In the genomic region with DNA sequence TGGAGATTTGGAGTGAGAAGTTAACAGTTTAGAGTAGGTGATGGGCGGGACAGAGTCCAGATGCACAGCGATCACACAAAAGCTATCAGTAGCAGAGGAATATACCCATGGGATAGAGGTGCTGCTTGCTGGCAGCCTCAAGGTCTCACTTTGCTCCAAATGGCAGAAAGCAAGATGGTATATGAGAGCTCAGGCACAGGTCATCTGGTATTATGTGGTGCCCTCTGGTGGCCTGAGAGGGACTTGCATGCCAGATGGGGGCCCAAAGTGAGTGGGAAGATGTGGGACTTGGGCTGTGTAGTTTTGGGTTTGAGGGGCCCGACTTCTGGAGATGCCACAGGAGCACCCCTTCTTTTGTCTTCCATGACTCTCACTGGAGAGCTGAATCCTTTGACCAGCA, we compare ENCODE assay signal across 9 mouse cellular contexts.
DNase-seq lines count a peak whose midpoint lies in the region; ATAC-seq and TF ChIP-seq lines count a peak whose summit lies in the region.
"Had no signal": no experiment of that assay in that cellular context is flagged by ENCODE, and none has a peak within 500 bp of the region (broad histone marks: within the 10 kb centered on the region; RNA-seq: fewer than 3 reads in every experiment).

No protein-coding gene starts in this region.

- peak; percentile 71 for DNase-seq in midbrain, embryonic 10.5 days (ENCODE audit: low spot score)
- peak; percentile 68 for DNase-seq in brain, embryonic 14.5 days (ENCODE audit: low read depth)
- peak; percentile 72 for DNase-seq in hindbrain, embryonic 14.5 days (ENCODE audit: low spot score)
- peak; percentile 37 to 54 for DNase-seq in left cerebral cortex, postnatal 25 days (ENCODE audit: low spot score in 2 of 2)
- DNase-seq in thymus, adult 2 months = peak; percentile 78

- no peaks in the 10 kb centered on the region for H3K9me3 ChIP-seq in midbrain, embryonic 10.5 days (replicated peaks)
- H3K9me3 ChIP-seq in midbrain, embryonic 15.5 days = no peaks in the 10 kb centered on the region
- no peaks in the 10 kb centered on the region for H3K9me3 ChIP-seq in forebrain, embryonic 12.5 days
- H3K9me3 ChIP-seq in hindbrain, embryonic 14.5 days (ENCODE audit: control insufficient read depth, low read length) = no peaks in the 10 kb centered on the region
- H3K9me3 ChIP-seq: embryonic facial prominence, embryonic 13.5 days had no signal

- no peak for TF ChIP-seq POLR2A in brain, embryonic 14.5 days (IDR thresholded peaks at IDR 0.05; ENCODE audit: borderline replicate concordance, extremely low read depth, insufficient read depth, insufficient read length, poor library complexity, severe bottlenecking)
- TF ChIP-seq POLR2A in thymus, adult 2 months (IDR thresholded peaks at IDR 0.05; ENCODE audit: control insufficient read depth, extremely low read depth, insufficient read depth, low read length, poor library complexity) = no peak

- no peaks in the 10 kb centered on the region for H3K4me1 ChIP-seq in midbrain, embryonic 10.5 days
- no peaks in the 10 kb centered on the region for H3K4me1 ChIP-seq in midbrain, embryonic 15.5 days
- H3K4me1 ChIP-seq in forebrain, embryonic 12.5 days = no peaks in the 10 kb centered on the region
- no peaks in the 10 kb centered on the region for H3K4me1 ChIP-seq in hindbrain, embryonic 14.5 days (replicated peaks; ENCODE audit: control insufficient read depth, insufficient read depth, low read length)
- H3K4me1 ChIP-seq in thymus, adult 2 months (replicated peaks; ENCODE audit: control insufficient read depth, insufficient read depth, low read length) = no peaks in the 10 kb centered on the region
- H3K4me1 ChIP-seq: embryonic facial prominence, embryonic 13.5 days had no signal

- no peak overlapping the region for H3K27ac ChIP-seq in midbrain, embryonic 10.5 days (replicated peaks)
- H3K27ac ChIP-seq in midbrain, embryonic 15.5 days = no peak overlapping the region
- H3K27ac ChIP-seq in forebrain, embryonic 12.5 days = no peak overlapping the region
- H3K27ac ChIP-seq in hindbrain, embryonic 14.5 days = no peak overlapping the region
- no peak overlapping the region for H3K27ac ChIP-seq in thymus, adult 2 months (ENCODE audit: control insufficient read depth, insufficient read depth, low read length)
- H3K27ac ChIP-seq: embryonic facial prominence, embryonic 13.5 days had no signal

- no peak overlapping the region for H3K4me2 ChIP-seq in midbrain, embryonic 15.5 days
- H3K4me2 ChIP-seq in forebrain, embryonic 12.5 days = no peak overlapping the region
- H3K4me2 ChIP-seq in hindbrain, embryonic 14.5 days (replicated peaks) = no peak overlapping the region
- H3K4me2 ChIP-seq: embryonic facial prominence, embryonic 13.5 days had no signal

- peak; percentile 88 for TF ChIP-seq CTCF in brain, embryonic 14.5 days (IDR thresholded peaks at IDR 0.05; ENCODE audit: borderline replicate concordance, extremely low read depth, insufficient read depth, insufficient read length)
- TF ChIP-seq CTCF in thymus, adult 2 months (IDR thresholded peaks at IDR 0.05; ENCODE audit: borderline replicate concordance, control insufficient read depth, extremely low read depth, insufficient read depth, low read length, poor library complexity) = peak; percentile 78; the same call in 1 of the 2 replicates

- intact Hi-C loops in left cerebral cortex, postnatal 25 days (cut with DNase I) = loop anchor here (1.0 kb wide), 1 partner anchor 200 kb away; no protein-coding TSS in a partner anchor

- H3K9ac ChIP-seq in midbrain, embryonic 15.5 days = no peak overlapping the region
- H3K9ac ChIP-seq in forebrain, embryonic 12.5 days = no peak overlapping the region
- H3K9ac ChIP-seq in hindbrain, embryonic 14.5 days = no peak overlapping the region
- H3K9ac ChIP-seq: embryonic facial prominence, embryonic 13.5 days had no signal

- peaks cover 32% of the 10 kb centered on the region for H3K36me3 ChIP-seq in midbrain, embryonic 10.5 days
- no peaks in the 10 kb centered on the region for H3K36me3 ChIP-seq in midbrain, embryonic 15.5 days (replicated peaks)
- H3K36me3 ChIP-seq in forebrain, embryonic 12.5 days (replicated peaks) = no peaks in the 10 kb centered on the region
- H3K36me3 ChIP-seq in hindbrain, embryonic 14.5 days (replicated peaks; ENCODE audit: control insufficient read depth, insufficient read depth) = no peaks in the 10 kb centered on the region
- H3K36me3 ChIP-seq in thymus, adult 2 months (ENCODE audit: control insufficient read depth, insufficient read depth, low read length) = no peaks in the 10 kb centered on the region
- H3K36me3 ChIP-seq: embryonic facial prominence, embryonic 13.5 days had no signal

- ATAC-seq in midbrain, embryonic 15.5 days (replicated peaks) = no peak
- peak; percentile 55; the same call in 1 of the 2 replicates for ATAC-seq in forebrain, embryonic 12.5 days (ENCODE audit: low FRiP score)
- 0 out of 2 replicates have a peak, but pooled peaks have one; percentile 40 for ATAC-seq in hindbrain, embryonic 14.5 days (ENCODE audit: low FRiP score)
- ATAC-seq in monocyte, adult 5-6 weeks (replicated peaks; ENCODE audit: insufficient number of reproducible peaks, low FRiP score, low TSS enrichment, poor library complexity, severe bottlenecking) = 0 out of 2 replicates have a peak, but pooled peaks have one; percentile 56

- no peaks in the 10 kb centered on the region for H3K27me3 ChIP-seq in midbrain, embryonic 10.5 days (ENCODE audit: low read depth, poor library complexity, severe bottlenecking)
- H3K27me3 ChIP-seq in midbrain, embryonic 15.5 days (replicated peaks) = no peaks in the 10 kb centered on the region
- H3K27me3 ChIP-seq in forebrain, embryonic 12.5 days = no peaks in the 10 kb centered on the region
- H3K27me3 ChIP-seq in hindbrain, embryonic 14.5 days (ENCODE audit: control insufficient read depth, insufficient read depth, low read length) = no peaks in the 10 kb centered on the region
- H3K27me3 ChIP-seq in thymus, adult 2 months (ENCODE audit: control insufficient read depth, insufficient read depth, low read length) = no peaks in the 10 kb centered on the region
- H3K27me3 ChIP-seq: embryonic facial prominence, embryonic 13.5 days had no signal

- no peak overlapping the region for H3K4me3 ChIP-seq in midbrain, embryonic 10.5 days
- no peak overlapping the region for H3K4me3 ChIP-seq in midbrain, embryonic 15.5 days
- no peak overlapping the region for H3K4me3 ChIP-seq in forebrain, embryonic 12.5 days (replicated peaks)
- H3K4me3 ChIP-seq in hindbrain, embryonic 14.5 days (replicated peaks; ENCODE audit: low read length) = no peak overlapping the region
- H3K4me3 ChIP-seq in thymus, adult 2 months (ENCODE audit: control insufficient read depth, insufficient read depth, low read length) = no peak overlapping the region
- H3K4me3 ChIP-seq: embryonic facial prominence, embryonic 13.5 days had no signal

- whole genome bisulfite sequencing in midbrain, embryonic 10.5 days = 57% methylated on average over 3 of the region's 3 CpGs
- 58% methylated on average over 3 of the region's 3 CpGs for WGBS in midbrain, embryonic 15.5 days
- WGBS in forebrain, embryonic 12.5 days = 47% methylated on average over 3 of the region's 3 CpGs
- WGBS in hindbrain, embryonic 14.5 days = 60% methylated on average over 3 of the region's 3 CpGs
- 68% methylated on average over 3 of the region's 3 CpGs for WGBS in thymus, adult 2 months
